In the genomic region with DNA sequence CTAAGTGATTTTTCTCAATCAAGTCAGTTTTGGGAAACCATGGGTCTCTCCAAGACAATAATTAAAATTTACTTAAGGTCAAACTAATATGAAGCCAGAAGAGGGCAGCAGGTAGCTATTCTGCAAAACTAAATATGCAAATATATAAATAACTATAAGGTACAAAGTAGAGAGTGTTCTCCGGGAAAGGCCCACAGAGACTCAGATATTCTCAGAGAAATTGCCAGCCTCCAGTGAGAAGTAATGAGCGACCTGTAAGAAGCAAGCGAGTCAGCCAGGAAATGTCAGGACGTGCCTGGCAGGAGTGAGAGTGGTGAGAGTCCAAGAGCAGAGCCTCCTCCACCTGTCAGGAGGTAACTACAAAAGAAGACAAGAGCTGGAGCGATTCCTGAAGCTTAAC, we compare ENCODE assay signal across 9 mouse cellular contexts. TPM values are rescaled to one million over a fixed set of nuclear protein-coding genes. Genes with fewer than 3 reads are reported as not detected.
A peak's percentile ranks its signal among the peaks of the same experiment; 100 is the strongest.
DNase-seq lines count a peak whose midpoint lies in the region; ATAC-seq lines count a peak whose summit lies in the region.
"Had no signal": no experiment of that assay in that cellular context is flagged by ENCODE, and none has a peak within 500 bp of the region (broad histone marks: within the 10 kb centered on the region; RNA-seq: fewer than 3 reads in every experiment).

No protein-coding gene starts in this region.

- no peak overlapping the region for H3K4me2 ChIP-seq in forebrain, embryonic 11.5 days (ENCODE audit: low read depth, low read length, severe bottlenecking)
- no peak overlapping the region for H3K4me2 ChIP-seq in midbrain, embryonic 13.5 days (replicated peaks)
- no peak overlapping the region for H3K4me2 ChIP-seq in midbrain, embryonic 11.5 days
- 0 out of 2 replicates have a peak overlapping the region, but pooled peaks have one; percentile 12 for H3K4me2 ChIP-seq in forebrain, embryonic 14.5 days (ENCODE audit: low read length)

- no peaks in the 10 kb centered on the region for H3K27me3 ChIP-seq in forebrain, embryonic 11.5 days (ENCODE audit: control insufficient read depth, insufficient read depth, low read length)
- H3K27me3 ChIP-seq in forebrain, embryonic 10.5 days (ENCODE audit: poor library complexity, severe bottlenecking): no peaks in the 10 kb centered on the region
- H3K27me3 ChIP-seq in midbrain, embryonic 13.5 days: no peaks in the 10 kb centered on the region
- H3K27me3 ChIP-seq in midbrain, embryonic 11.5 days (ENCODE audit: control insufficient read depth, insufficient read depth, low read length): no peaks in the 10 kb centered on the region
- no peaks in the 10 kb centered on the region for H3K27me3 ChIP-seq in forebrain, embryonic 14.5 days (replicated peaks; ENCODE audit: control insufficient read depth, insufficient read depth, low read length)

- no peaks in the 10 kb centered on the region for H3K36me3 ChIP-seq in forebrain, embryonic 11.5 days (ENCODE audit: control insufficient read depth, insufficient read depth, low read length)
- H3K36me3 ChIP-seq in forebrain, embryonic 10.5 days (replicated peaks): no peaks in the 10 kb centered on the region
- H3K36me3 ChIP-seq in midbrain, embryonic 13.5 days: no peaks in the 10 kb centered on the region
- no peaks in the 10 kb centered on the region for H3K36me3 ChIP-seq in midbrain, embryonic 11.5 days (ENCODE audit: control insufficient read depth, insufficient read depth, low read length)
- H3K36me3 ChIP-seq in forebrain, embryonic 14.5 days (ENCODE audit: control insufficient read depth, insufficient read depth, low read length): no peaks in the 10 kb centered on the region

- 0 out of 2 replicates have a peak, but pooled peaks have one; percentile 30 for ATAC-seq in forebrain, embryonic 11.5 days (replicated peaks; ENCODE audit: low FRiP score)
- ATAC-seq in midbrain, embryonic 13.5 days: 0 out of 2 replicates have a peak, but pooled peaks have one; percentile 31
- no peak for ATAC-seq in midbrain, embryonic 11.5 days (ENCODE audit: low FRiP score)
- ATAC-seq in forebrain, embryonic 14.5 days: peak; percentile 45; the same call in 1 of the 2 replicates
- ATAC-seq in erythroid progenitor cell, adult 5-6 weeks (replicated peaks; ENCODE audit: low FRiP score, poor library complexity, severe bottlenecking): no peak

- DNase-seq in forebrain, embryonic 11.5 days (ENCODE audit: low spot score): no peak
- no peak for DNase-seq in forebrain, embryonic 10.5 days (ENCODE audit: extremely low spot score, low spot score)
- DNase-seq in midbrain, embryonic 11.5 days (ENCODE audit: low spot score, missing footprints): no peak
- DNase-seq in forebrain, embryonic 14.5 days (ENCODE audit: low spot score): peak; percentile 49
- DNase-seq in naive thymus-derived CD4-positive, alpha-beta T cell, adult 2 months (ENCODE audit: low read depth): peak; percentile 52
- DNase-seq in adrenal gland, postnatal 10 days: no peak
- DNase-seq: embryo, embryonic 11 days had no signal

- no peak overlapping the region for H3K4me3 ChIP-seq in forebrain, embryonic 11.5 days (ENCODE audit: low read depth, low read length)
- H3K4me3 ChIP-seq in forebrain, embryonic 10.5 days: no peak overlapping the region
- H3K4me3 ChIP-seq in midbrain, embryonic 13.5 days (replicated peaks): no peak overlapping the region
- no peak overlapping the region for H3K4me3 ChIP-seq in midbrain, embryonic 11.5 days (ENCODE audit: low read depth, low read length)
- H3K4me3 ChIP-seq in forebrain, embryonic 14.5 days (ENCODE audit: low read depth, low read length): no peak overlapping the region

- WGBS in forebrain, embryonic 11.5 days: 64% methylated on average over 5 of the region's 5 CpGs
- 74% methylated on average over 5 of the region's 5 CpGs for WGBS in forebrain, embryonic 10.5 days
- 53% methylated on average over 5 of the region's 5 CpGs for WGBS in midbrain, embryonic 13.5 days
- 72% methylated on average over 5 of the region's 5 CpGs for WGBS in midbrain, embryonic 11.5 days
- 35% methylated on average over 5 of the region's 5 CpGs for WGBS in forebrain, embryonic 14.5 days

- H3K27ac ChIP-seq in forebrain, embryonic 11.5 days (ENCODE audit: low read depth, low read length): no peak overlapping the region
- no peak overlapping the region for H3K27ac ChIP-seq in forebrain, embryonic 10.5 days
- no peak overlapping the region for H3K27ac ChIP-seq in midbrain, embryonic 13.5 days
- H3K27ac ChIP-seq in midbrain, embryonic 11.5 days (ENCODE audit: low read depth, low read length): no peak overlapping the region
- H3K27ac ChIP-seq in forebrain, embryonic 14.5 days (ENCODE audit: low read depth, low read length): no peak overlapping the region; the same call in 1 of the 2 replicates

- no peaks in the 10 kb centered on the region for H3K9me3 ChIP-seq in forebrain, embryonic 11.5 days (ENCODE audit: control insufficient read depth, low read length)
- H3K9me3 ChIP-seq in forebrain, embryonic 10.5 days: no peaks in the 10 kb centered on the region
- no peaks in the 10 kb centered on the region for H3K9me3 ChIP-seq in midbrain, embryonic 13.5 days
- H3K9me3 ChIP-seq in midbrain, embryonic 11.5 days (ENCODE audit: control insufficient read depth, low read length): no peaks in the 10 kb centered on the region
- H3K9me3 ChIP-seq in forebrain, embryonic 14.5 days (replicated peaks; ENCODE audit: control insufficient read depth, low read length): no peaks in the 10 kb centered on the region

- H3K9ac ChIP-seq in forebrain, embryonic 11.5 days (ENCODE audit: low read length): no peak overlapping the region
- H3K9ac ChIP-seq in midbrain, embryonic 13.5 days (replicated peaks): no peak overlapping the region
- H3K9ac ChIP-seq in midbrain, embryonic 11.5 days (ENCODE audit: low read length): no peak overlapping the region
- no peak overlapping the region for H3K9ac ChIP-seq in forebrain, embryonic 14.5 days (ENCODE audit: low read length)

- peaks cover 5% of the 10 kb centered on the region; the same call in 1 of the 2 replicates for H3K4me1 ChIP-seq in forebrain, embryonic 11.5 days (replicated peaks; ENCODE audit: control insufficient read depth, insufficient read depth, low read length)
- H3K4me1 ChIP-seq in forebrain, embryonic 10.5 days: peaks cover 42% of the 10 kb centered on the region
- H3K4me1 ChIP-seq in midbrain, embryonic 13.5 days (replicated peaks): peaks cover 27% of the 10 kb centered on the region
- no peaks in the 10 kb centered on the region; the same call in 1 of the 2 replicates for H3K4me1 ChIP-seq in midbrain, embryonic 11.5 days (ENCODE audit: control insufficient read depth, insufficient read depth, low read length)
- peaks cover 11% of the 10 kb centered on the region for H3K4me1 ChIP-seq in forebrain, embryonic 14.5 days (ENCODE audit: control insufficient read depth, insufficient read depth, low read length)

RNA-seq across cellular contexts. Expression of a gene that starts 39.0 kb away (rescaled TPM):
- polyA plus RNA-seq in forebrain, embryonic 11.5 days (2014; fragmentation: Nextera tagmentation; extraction: Ambion mirVana): 25.3 and 26.8 TPM in 2 replicates
- polyA plus RNA-seq in forebrain, embryonic 10.5 days (2016; fragmentation: Nextera tagmentation; extraction: Ambion mirVana): 12.4 and 13.7 TPM in 2 replicates
- polyA plus RNA-seq in midbrain, embryonic 13.5 days (2015; fragmentation: Nextera tagmentation; extraction: Ambion mirVana): 13.9 and 17.4 TPM in 2 replicates
- 16.5 and 16.9 TPM in 2 replicates for polyA plus RNA-seq in midbrain, embryonic 11.5 days (2014; fragmentation: Nextera tagmentation; extraction: Ambion mirVana)
- 18.3 and 18.6 TPM in 2 replicates for polyA plus RNA-seq in forebrain, embryonic 14.5 days (2014; fragmentation: Nextera tagmentation; extraction: Ambion mirVana)
- 7.5 and 10.5 TPM in 2 replicates for total RNA-seq in erythroid progenitor cell, adult 5-6 weeks (2015; ENCODE audit: low replicate concordance)
- 13.1 and 13.2 TPM in 2 replicates for total RNA-seq in erythroid progenitor cell, adult 5-6 weeks (2017; ENCODE audit: low replicate concordance)
- 10 to 100 TPM; 19.2 to 19.5 TPM for total RNA-seq in adrenal gland, postnatal 10 days (2021)

RNA-seq across cellular contexts. Expression of a gene that starts 39.1 kb away (rescaled TPM):
- polyA plus RNA-seq in forebrain, embryonic 11.5 days (2014; fragmentation: Nextera tagmentation; extraction: Ambion mirVana): 385 and 409 TPM in 2 replicates
- polyA plus RNA-seq in forebrain, embryonic 10.5 days (2016; fragmentation: Nextera tagmentation; extraction: Ambion mirVana): 480 and 492 TPM in 2 replicates
- polyA plus RNA-seq in midbrain, embryonic 13.5 days (2015; fragmentation: Nextera tagmentation; extraction: Ambion mirVana): 518 and 526 TPM in 2 replicates
- polyA plus RNA-seq in midbrain, embryonic 11.5 days (2014; fragmentation: Nextera tagmentation; extraction: Ambion mirVana): 414 and 426 TPM in 2 replicates
- polyA plus RNA-seq in forebrain, embryonic 14.5 days (2014; fragmentation: Nextera tagmentation; extraction: Ambion mirVana): 518 and 577 TPM in 2 replicates
- 253 and 262 TPM in 2 replicates for total RNA-seq in erythroid progenitor cell, adult 5-6 weeks (2015; ENCODE audit: low replicate concordance)
- 206 and 298 TPM in 2 replicates for total RNA-seq in erythroid progenitor cell, adult 5-6 weeks (2017; ENCODE audit: low replicate concordance)
- 100 to 1,000 TPM; 283 to 295 TPM for total RNA-seq in adrenal gland, postnatal 10 days (2021)

Comparison
In these comparisons a context has a peak if more than half of its experiments do, and no peak if none do; other contexts are left out.
1. ATAC-seq: peak in forebrain, embryonic 11.5 days (single experiment), midbrain, embryonic 13.5 days (single experiment) and forebrain, embryonic 14.5 days (single experiment); none in midbrain, embryonic 11.5 days (single experiment) and erythroid progenitor cell, adult 5-6 weeks (single experiment).
2. DNase-seq: peak in forebrain, embryonic 14.5 days (single experiment) and naive thymus-derived CD4-positive, alpha-beta T cell, adult 2 months (single experiment); none in forebrain, embryonic 11.5 days (single experiment), forebrain, embryonic 10.5 days (single experiment), midbrain, embryonic 11.5 days (single experiment) and adrenal gland, postnatal 10 days (single experiment).